Comparison of ENCODE assay signal across 7 mouse cellular contexts in genomic region chr8:34688396-34689048, GRCm38 (mm10).
DNase-seq lines count a peak whose midpoint lies in the region; ATAC-seq and TF ChIP-seq lines count a peak whose summit lies in the region.

No protein-coding gene starts in this region.

- H3ac ChIP-seq in myocyte (ENCODE audit: control insufficient read depth, insufficient read length) = no peak overlapping the region

- H3K27ac ChIP-seq in liver, embryonic 11.5 days (ENCODE audit: low read depth, low read length) = no peak overlapping the region
- H3K27ac ChIP-seq in forebrain, embryonic 10.5 days = no peak overlapping the region; the same call in 1 of the 2 replicates
- no peak overlapping the region for H3K27ac ChIP-seq in hindbrain, embryonic 16.5 days (ENCODE audit: low read depth, low read length)

- H3K79me2 ChIP-seq in myocyte (ENCODE audit: control insufficient read depth, insufficient read depth) = no peaks in the 10 kb centered on the region

- H3K9me3 ChIP-seq in liver, embryonic 11.5 days (ENCODE audit: control insufficient read depth, low read length) = no peaks in the 10 kb centered on the region
- H3K9me3 ChIP-seq in forebrain, embryonic 10.5 days = no peaks in the 10 kb centered on the region
- H3K9me3 ChIP-seq in hindbrain, embryonic 16.5 days (ENCODE audit: control insufficient read depth, low read length) = no peaks in the 10 kb centered on the region

- DNase-seq in liver, embryonic 11.5 days (ENCODE audit: low spot score) = no peak
- DNase-seq in liver = no peak
- no peak for DNase-seq in forebrain, embryonic 10.5 days (ENCODE audit: extremely low spot score, low spot score)
- DNase-seq in cerebellum, adult 18-20 months = no peak
- DNase-seq in thymus, postnatal 36 days = no peak

- H3K36me3 ChIP-seq in liver, embryonic 11.5 days (ENCODE audit: control insufficient read depth, insufficient read depth, low read length) = no peaks in the 10 kb centered on the region
- H3K36me3 ChIP-seq in forebrain, embryonic 10.5 days (replicated peaks) = no peaks in the 10 kb centered on the region
- H3K36me3 ChIP-seq in hindbrain, embryonic 16.5 days (ENCODE audit: control insufficient read depth, insufficient read depth, low read length) = no peaks in the 10 kb centered on the region
- H3K36me3 ChIP-seq in myocyte (ENCODE audit: control insufficient read depth, insufficient read depth) = no peaks in the 10 kb centered on the region

- ATAC-seq in liver, embryonic 11.5 days (replicated peaks; ENCODE audit: low FRiP score) = no peak
- peak; percentile 73 for ATAC-seq in hindbrain, embryonic 16.5 days

- peaks cover 2% of the 10 kb centered on the region; the same call in 1 of the 2 replicates for H3K4me1 ChIP-seq in liver, embryonic 11.5 days (replicated peaks; ENCODE audit: control insufficient read depth, insufficient read depth, low read length)
- peaks cover 26% of the 10 kb centered on the region for H3K4me1 ChIP-seq in forebrain, embryonic 10.5 days
- H3K4me1 ChIP-seq in hindbrain, embryonic 16.5 days (ENCODE audit: control insufficient read depth, insufficient read depth, low read depth, low read length) = peaks cover 12% of the 10 kb centered on the region

- H3K9ac ChIP-seq in liver, embryonic 11.5 days (ENCODE audit: low read depth, low read length) = no peak overlapping the region
- 0 out of 2 replicates have a peak overlapping the region, but pooled peaks have one; percentile 1 for H3K9ac ChIP-seq in hindbrain, embryonic 16.5 days (ENCODE audit: low read depth, low read length)

- H3K4me3 ChIP-seq in liver, embryonic 11.5 days (ENCODE audit: low read depth, low read length) = no peak overlapping the region
- H3K4me3 ChIP-seq in forebrain, embryonic 10.5 days = peak overlapping the region; percentile 39
- peak overlapping the region; percentile 3 for H3K4me3 ChIP-seq in hindbrain, embryonic 16.5 days (ENCODE audit: low read length)
- H3K4me3 ChIP-seq in myocyte = no peak overlapping the region

- no peak for TF ChIP-seq POLR2A in myocyte (IDR thresholded peaks at IDR 0.05; ENCODE audit: insufficient read length, low read depth)

- 73% methylated on average over 20 of the region's 20 CpGs for WGBS in liver, embryonic 11.5 days
- WGBS in forebrain, embryonic 10.5 days = 65% methylated on average over 20 of the region's 20 CpGs
- WGBS in hindbrain, embryonic 16.5 days = 40% methylated on average over 20 of the region's 20 CpGs

- peaks cover 3% of the 10 kb centered on the region; the same call in 1 of the 2 replicates for H3K27me3 ChIP-seq in liver, embryonic 11.5 days (replicated peaks; ENCODE audit: control insufficient read depth, insufficient read depth, low read length)
- H3K27me3 ChIP-seq in forebrain, embryonic 10.5 days (ENCODE audit: poor library complexity, severe bottlenecking) = peaks cover 47% of the 10 kb centered on the region
- H3K27me3 ChIP-seq in hindbrain, embryonic 16.5 days (replicated peaks; ENCODE audit: control insufficient read depth, insufficient read depth, low read length) = no peaks in the 10 kb centered on the region
- no peaks in the 10 kb centered on the region for H3K27me3 ChIP-seq in myocyte (ENCODE audit: control insufficient read depth, insufficient read depth, insufficient read length)

- H3K4me2 ChIP-seq in liver, embryonic 11.5 days = peak overlapping the region; percentile 61
- H3K4me2 ChIP-seq in hindbrain, embryonic 16.5 days (ENCODE audit: low read length) = peak overlapping the region; percentile 40
- H3K4me2 ChIP-seq in myocyte (ENCODE audit: low read depth) = peak overlapping the region; percentile 48

TF ChIP-seq in myocyte, 11 proteins besides CTCF, POLR2A, EP300 and RAD21:
- TF ChIP-seq POLR2AphosphoS2 (IDR thresholded peaks at IDR 0.05; ENCODE audit: insufficient read length, low read depth) = no peak
- peak; percentile 12 to 58 (median 41) for TF ChIP-seq MYOD1 (IDR thresholded peaks at IDR 0.05; ENCODE audit: control insufficient read depth in 1 of 3, insufficient read length in 2 of 3, low read depth in 2 of 3)
- TF ChIP-seq MYOG (IDR thresholded peaks at IDR 0.05; ENCODE audit: control insufficient read depth in 1 of 3, insufficient read depth in 1 of 3, insufficient read length in 2 of 3, low read depth in 2 of 3) = peak in 2 of 3 experiments; percentile 27 to 28

Comparison
In these comparisons a context has a peak if more than half of its experiments do, and no peak if none do; other contexts are left out.
1. H3K4me3 ChIP-seq: peak in forebrain, embryonic 10.5 days (single experiment) and hindbrain, embryonic 16.5 days (single experiment); none in liver, embryonic 11.5 days (single experiment) and myocyte (single experiment).
2. Peak in every context shown above with its lines, with median percentiles within 50 percentile points of each other: H3K4me2 ChIP-seq.